Mouse (Mus musculus) embryonic fibroblast, embryonic 13.5 days (primary cell): ENCODE data around the gene Hist2h2aa2. TPM values are rescaled to one million over a fixed set of nuclear protein-coding genes. Genes with fewer than 3 reads are reported as not detected.
A peak's percentile ranks its signal among the peaks of the same experiment; 100 is the strongest.
"Not testable (repeated sequence)": the region's sequence is repeated elsewhere in the genome, so short reads cannot be mapped to it uniquely, and the experiment has no call there.

ENCODE experiments used
- H3K27ac ChIP-seq: 2 replicates; pipeline ENCODE4 v1.5.1; 2012; ENCODE audit warnings: low read length, control low read depth, inconsistent platforms; ENCODE audit not compliant: insufficient read depth
- H3K4me1 ChIP-seq: 2 replicates; pipeline ENCODE4 v1.6.1; 2011; ENCODE audit warnings: low read length; ENCODE audit not compliant: control insufficient read depth, insufficient read depth
- H3K4me3 ChIP-seq: 2 replicates; pipeline ENCODE4 v1.5.1; 2011; ENCODE audit warnings: mild to moderate bottlenecking, control low read depth, low read length; ENCODE audit not compliant: insufficient read depth
- CTCF ChIP-seq: IDR thresholded peaks from 2 replicates; pipeline ENCODE4 v1.5.1; 2011; ENCODE audit warnings: mild to moderate bottlenecking, control low read depth, low read length, moderate library complexity, borderline replicate concordance; ENCODE audit not compliant: insufficient read depth
- POLR2A ChIP-seq: IDR thresholded peaks from 2 replicates; pipeline ENCODE4 v1.6.1; 2011; ENCODE audit warnings: low read depth, mild to moderate bottlenecking, control low read depth, low read length, moderate library complexity
- polyA plus RNA-seq: library from polyadenylated mRNA; stranded (reverse); fragments of >200 nt; gene quantifications from 2 replicates; pipeline ENCODE4 v1.2.4, GENCODE M21; 2011; ENCODE audit warnings: low read depth; ENCODE audit not compliant: missing spikeins, insufficient read length

Hist2h2aa2 gene
- polyA plus RNA-seq, result not detected in 2 replicates

DNA sequence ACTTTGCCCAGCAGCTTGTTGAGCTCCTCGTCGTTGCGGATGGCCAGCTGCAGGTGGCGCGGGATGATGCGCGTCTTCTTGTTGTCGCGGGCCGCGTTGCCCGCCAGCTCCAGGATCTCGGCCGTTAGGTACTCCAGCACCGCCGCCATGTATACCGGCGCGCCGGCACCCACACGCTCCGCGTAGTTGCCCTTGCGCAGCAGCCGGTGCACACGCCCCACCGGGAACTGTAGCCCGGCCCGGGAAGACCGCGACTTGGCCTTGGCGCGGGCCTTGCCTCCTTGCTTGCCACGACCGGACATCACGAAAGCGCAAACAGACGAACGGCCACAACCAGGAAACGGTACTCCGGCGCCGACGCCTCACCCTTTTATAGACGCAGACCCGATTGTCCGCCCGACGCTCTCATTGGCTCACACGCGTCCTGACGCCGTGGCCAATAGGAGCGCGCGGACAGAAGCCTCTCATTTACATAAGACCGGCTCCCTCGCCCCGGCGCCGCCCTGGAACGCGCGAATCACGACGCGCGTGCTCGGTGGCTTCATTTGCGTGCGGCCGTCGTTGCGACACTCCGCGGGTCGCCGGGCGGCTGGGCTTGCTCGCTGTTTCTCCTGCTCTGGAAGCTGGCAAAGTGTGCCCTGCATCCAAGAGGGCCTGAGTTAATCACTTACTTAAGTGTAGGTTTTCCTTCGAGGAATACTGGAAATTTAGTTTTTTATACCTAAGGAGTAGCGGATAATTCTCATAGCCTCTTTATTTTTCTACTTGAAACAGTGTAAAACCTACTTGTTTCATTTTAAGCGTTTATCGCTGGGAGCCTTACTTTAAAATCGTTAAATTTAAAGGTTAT is at the start of gene Hist2h2aa2:
TSS of gene Hist2h2aa2 (minus strand) at position 328 of the 850 bp plus-strand sequence.
- peak; percentile 28 for TF ChIP-seq POLR2A
- H3K4me1 ChIP-seq, result not testable (repeated sequence)
- H3K4me3 ChIP-seq, result peak within 1 kb of the TSS; percentile 46

DNA sequence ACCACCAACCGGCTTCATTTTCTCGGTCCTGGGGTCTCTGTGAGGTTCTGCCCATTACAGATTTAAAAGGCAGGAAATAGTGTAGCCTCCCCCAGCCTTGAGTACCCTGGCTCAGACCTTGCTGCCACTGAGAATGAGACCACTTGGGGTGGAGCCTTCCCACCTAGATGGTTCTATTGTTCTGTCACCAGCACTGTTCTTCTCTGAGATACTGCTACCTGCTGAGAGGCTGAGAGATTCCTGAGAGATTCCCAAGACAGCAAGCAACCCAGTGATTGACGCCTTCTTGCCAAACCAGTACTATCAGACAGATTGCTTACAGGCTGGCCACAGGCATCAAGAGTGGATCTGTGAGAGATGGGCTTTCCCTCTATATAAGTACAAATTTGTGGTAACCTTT is 49.1 kb upstream of the Hist2h2aa2 start:
- Histone ChIP-seq H3K27ac (no peak overlapping the region), H3K4me1 (no peaks in the 10 kb centered on the region), H3K4me3 (no peak overlapping the region)
- TF ChIP-seq POLR2A (no peak), CTCF (no peak)

More for the DNA sequence above, at the start of gene Hist2h2aa2:
- H3K27ac ChIP-seq, result peak within 1 kb of the TSS; percentile 91

DNA sequence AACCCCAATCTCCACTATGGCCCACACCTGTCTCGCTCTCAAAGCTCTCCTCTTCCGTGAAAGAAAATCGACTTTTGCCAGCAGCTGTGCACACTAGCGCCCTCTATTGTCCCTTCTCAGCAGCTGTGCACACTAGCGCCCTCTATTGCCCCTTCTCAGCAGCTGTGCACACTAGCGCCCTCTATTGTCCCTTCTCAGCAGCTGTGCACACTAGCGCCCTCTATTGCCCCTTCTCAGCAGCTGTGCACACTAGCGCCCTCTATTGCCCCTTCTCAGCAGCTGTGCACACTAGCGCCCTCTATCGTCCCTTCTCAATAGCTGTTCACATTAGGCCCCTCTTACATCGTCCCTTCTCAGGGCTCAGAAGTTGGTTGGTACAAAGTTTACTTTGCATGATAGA is 47.3 kb upstream of the Hist2h2aa2 start:
- H3K27ac ChIP-seq, H3K4me3 ChIP-seq, H3K4me1 ChIP-seq: not testable (repeated sequence)
- peak; percentile 59 for TF ChIP-seq CTCF

DNA sequence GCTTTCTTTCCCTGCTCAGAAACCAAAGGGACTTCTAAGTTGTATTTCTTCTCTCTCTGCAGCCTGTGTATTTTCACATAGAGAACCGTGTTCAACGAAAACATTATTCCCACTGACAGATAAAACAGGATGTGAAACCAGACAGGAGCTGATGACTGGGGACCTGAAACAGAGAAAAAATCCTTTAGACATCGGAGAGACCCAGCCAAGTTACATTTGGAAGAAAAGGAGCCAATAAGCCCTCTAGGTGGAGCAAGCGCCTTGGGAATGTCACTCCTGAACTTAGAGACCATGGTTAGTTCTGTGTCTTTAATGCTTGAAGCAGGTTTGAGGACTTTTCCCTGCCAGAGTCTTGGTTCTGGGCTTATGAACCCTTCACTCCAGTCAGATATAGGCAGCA is 44.4 kb upstream of the Hist2h2aa2 start:
- Histone ChIP-seq H3K4me3 (no peak overlapping the region), H3K27ac (no peak overlapping the region)

DNA sequence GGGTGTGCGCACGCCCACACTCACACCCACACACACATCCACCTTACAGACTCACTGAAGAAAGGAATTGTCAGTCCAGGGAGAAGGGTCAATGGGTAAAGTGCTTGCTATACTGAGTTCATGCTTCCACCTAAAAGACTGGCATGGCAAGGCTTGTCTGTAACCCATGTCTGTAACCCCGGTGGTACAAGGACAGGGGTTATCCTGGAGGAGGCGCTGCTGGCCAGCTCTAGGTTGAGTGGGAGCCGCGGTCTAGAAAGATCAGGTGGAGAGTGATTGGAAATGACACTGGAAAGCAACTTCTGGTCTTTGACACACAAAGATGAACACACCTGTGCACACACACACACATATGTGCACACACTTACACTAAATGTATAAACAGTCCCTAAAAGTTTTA is 40.6 kb upstream of the Hist2h2aa2 start:
- Histone ChIP-seq H3K27ac (no peak overlapping the region), H3K4me1 (no peaks in the 10 kb centered on the region), H3K4me3 (no peak overlapping the region)
- no peak for TF ChIP-seq CTCF
- no peak for TF ChIP-seq POLR2A

More for the DNA sequence above, 44.4 kb upstream of the Hist2h2aa2 start:
- no peak for TF ChIP-seq CTCF
- TF ChIP-seq POLR2A, result no peak
- H3K4me1 ChIP-seq, result no peaks in the 10 kb centered on the region

DNA sequence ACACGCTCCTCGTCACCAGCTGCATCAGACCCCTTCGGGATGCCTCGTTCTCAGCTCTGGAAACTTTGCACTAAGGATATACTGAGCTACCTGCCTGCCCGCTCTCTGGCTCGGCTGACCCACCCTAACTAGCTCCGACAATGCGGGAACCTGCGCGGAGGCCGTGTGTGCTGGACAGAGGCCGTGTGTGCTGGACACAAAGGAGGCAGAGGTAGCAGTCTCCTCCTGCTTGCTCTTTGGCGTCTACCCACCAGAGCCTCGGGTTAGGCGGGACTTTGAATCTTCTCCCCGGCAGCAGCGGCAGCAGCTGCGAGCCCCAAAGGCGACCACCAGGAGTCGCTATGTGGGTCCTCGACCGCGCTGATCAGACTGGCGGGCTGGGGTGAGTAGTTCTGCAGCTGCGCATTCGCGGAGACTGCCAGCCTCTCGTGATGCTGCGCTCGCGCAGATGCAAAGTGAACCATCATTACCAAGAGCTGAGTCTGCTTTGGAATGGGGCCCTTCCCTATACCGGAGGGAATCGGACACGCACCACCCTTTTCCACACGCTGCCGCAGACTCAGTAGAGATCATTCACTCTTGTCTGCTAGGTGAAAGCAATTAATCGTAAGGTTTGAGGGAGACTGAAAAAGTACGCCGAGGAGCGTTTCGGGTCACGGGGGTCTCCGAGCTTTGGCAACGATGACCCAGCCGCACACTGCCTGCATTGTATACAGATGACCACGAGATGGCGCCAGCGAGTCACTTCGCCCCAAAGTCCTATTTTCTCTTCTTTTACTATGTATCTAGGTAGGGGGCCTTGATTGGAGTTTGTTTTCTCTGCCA is 37.9 kb upstream of the Hist2h2aa2 start:
- peak overlapping the region; percentile 34 for H3K27ac ChIP-seq
- H3K4me1 ChIP-seq, result no peaks in the 10 kb centered on the region
- peak; percentile 89 for TF ChIP-seq CTCF
- peak; percentile 87 for TF ChIP-seq POLR2A
- peak overlapping the region; percentile 52 for H3K4me3 ChIP-seq

DNA sequence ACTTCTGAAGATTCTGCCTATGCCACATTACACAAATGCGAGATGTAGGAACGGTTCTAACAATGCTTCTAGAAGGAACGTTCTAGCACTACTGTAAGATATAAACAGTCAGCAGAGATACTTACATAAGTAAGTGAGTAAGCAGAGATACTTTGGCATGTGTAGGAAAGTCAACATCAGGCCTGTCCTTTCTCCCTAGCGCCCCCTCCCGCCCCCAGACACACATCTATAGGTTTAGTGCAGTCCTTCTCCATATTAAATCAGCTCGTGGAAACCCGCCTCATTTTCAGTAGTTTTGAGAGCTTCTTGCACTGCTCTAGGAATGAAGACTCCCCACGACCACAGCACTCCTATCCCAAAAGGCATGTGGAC is 37.3 kb upstream of the Hist2h2aa2 start:
- Histone ChIP-seq H3K27ac (no peak overlapping the region; the same call in 1 of the 2 replicates), H3K4me3 (peak overlapping the region; percentile 52), H3K4me1 (no peaks in the 10 kb centered on the region)
- TF ChIP-seq POLR2A (no peak), CTCF (no peak)

DNA sequence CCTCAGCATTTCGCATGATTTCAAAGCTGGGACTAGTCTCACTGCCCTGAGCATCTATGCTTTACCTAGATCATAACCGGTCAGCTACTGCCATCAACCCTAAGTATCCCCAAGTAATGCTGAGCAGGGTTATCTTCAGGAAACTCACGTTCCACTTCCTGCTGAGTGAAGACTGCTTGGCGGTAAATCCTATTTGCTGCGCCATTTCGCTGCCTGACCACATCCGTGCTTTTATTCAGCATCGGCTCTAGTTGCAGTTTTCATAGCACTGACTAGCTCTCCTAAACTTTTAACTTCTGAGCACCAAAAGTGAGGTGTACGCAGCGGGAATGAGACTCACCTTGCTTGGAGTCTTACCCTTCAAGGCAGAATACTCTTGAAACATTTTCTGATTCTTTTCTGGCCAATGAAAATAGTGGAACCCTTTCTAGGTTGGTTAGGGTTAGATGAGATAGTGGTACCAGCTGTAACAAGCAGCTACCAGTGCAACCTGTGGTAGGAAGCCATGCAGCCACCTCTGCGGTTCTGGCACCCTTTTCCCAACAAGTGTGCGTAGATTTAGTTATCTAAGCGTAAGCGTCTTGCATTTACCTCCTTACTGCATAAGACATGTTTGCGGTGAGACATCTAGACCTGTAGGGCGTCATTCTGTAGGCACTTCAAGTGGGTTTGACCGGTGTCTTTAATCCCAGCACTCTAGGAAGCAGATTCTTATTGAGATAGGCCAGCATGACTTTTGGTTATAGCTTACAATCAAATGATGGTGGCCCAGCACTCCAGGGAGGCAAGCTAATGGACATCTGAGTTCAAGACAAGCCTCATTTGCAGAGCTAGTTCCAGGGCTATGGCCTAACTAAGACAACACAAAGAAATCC is 33.8 kb upstream of the Hist2h2aa2 start:
- Histone ChIP-seq H3K4me3 (no peak overlapping the region), H3K27ac (no peak overlapping the region), H3K4me1 (no peaks in the 10 kb centered on the region)
- TF ChIP-seq POLR2A (no peak), CTCF (no peak)

DNA sequence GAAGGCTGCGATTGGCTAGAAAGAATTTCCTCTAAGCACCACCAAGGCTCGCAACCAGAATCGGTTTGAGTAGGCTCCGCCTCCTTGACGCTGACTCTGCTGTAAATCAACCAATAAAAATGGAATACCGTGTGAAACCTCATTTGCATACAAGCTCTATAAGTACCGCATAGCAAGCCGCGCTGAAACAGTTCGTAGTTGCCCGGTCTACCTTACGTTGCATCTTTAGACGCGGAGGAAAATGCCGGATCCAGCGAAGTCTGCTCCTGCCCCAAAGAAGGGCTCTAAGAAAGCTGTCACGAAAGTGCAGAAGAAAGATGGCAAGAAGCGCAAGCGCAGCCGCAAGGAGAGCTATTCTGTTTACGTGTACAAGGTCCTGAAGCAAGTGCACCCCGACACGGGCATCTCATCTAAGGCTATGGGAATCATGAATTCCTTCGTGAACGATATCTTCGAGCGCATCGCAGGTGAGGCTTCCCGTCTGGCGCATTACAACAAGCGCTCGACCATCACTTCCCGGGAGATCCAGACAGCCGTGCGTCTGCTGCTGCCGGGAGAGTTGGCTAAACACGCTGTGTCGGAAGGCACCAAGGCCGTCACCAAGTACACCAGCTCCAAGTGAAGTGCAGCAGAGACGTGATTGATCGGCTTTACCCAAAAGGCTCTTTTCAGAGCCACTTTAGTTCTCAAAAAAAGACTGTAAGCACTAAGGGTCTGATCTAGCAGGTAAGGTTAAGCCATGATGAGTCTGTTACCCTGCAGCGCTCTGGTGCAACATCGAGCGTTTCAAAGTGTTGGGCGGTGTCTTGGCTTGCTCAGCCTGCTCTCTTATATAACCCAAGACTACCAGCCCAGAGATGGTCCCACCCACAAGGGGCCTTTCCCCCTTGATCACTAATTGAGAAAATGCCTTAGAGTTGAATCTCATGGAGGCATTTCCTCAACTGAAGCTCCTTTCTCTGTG is 29.7 kb upstream of the Hist2h2aa2 start, which contains the start of gene Hist2h2bb:
TSS of gene Hist2h2bb (plus strand) at position 242 of the 964 bp plus-strand sequence.
- H3K4me3 ChIP-seq, result peak within 1 kb of the TSS; percentile 53
- peak; percentile 97 for TF ChIP-seq POLR2A
- no peak for TF ChIP-seq CTCF
- H3K27ac ChIP-seq, result peak within 1 kb of the TSS; percentile 97
- 0 out of 2 replicates have a peak, but pooled peaks cover 2% of the 10 kb centered on the region for H3K4me1 ChIP-seq
